Mouse (Mus musculus): Measurements from ENCODE around the gene Foxo1. TPM values are rescaled to one million over a fixed set of nuclear protein-coding genes. Genes with fewer than 3 reads are reported as not detected.

Gene Foxo1
- polyA plus RNA-seq, 1 experiment from 2014 or later, result 2.3 TPM

DNA sequence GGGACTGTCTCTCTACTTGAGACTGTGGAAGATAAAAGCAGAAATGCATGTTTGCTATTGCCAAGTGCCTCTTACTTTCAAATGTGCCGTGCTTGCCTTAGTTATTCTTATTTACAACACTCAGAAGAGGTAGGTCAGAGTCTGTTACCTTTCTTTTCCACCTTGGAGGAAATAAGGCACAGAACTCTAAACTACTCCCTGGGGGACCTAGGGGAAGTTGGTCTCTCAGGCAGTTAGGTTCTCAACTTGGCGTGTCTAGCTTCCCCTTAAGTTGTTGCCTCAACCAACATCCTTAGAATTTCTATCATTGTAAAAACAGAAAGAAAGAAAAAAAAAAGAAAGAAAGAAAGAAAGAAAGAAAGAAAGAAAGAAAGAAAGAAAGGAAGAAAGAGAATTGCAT lies 124.4 kb downstream of the Foxo1 start:
- no peak for ATAC-seq
- Histone ChIP-seq H3K4me1 (ENCODE audit: control insufficient read depth, insufficient read depth, low read depth, low read length) (no peaks in the 10 kb centered on the region), H3K4me3 (ENCODE audit: low read length) (no peak overlapping the region), H3K9me3 (ENCODE audit: control insufficient read depth, low read length) (no peaks in the 10 kb centered on the region), H3K27me3 (replicated peaks; ENCODE audit: control insufficient read depth, insufficient read depth, low read length) (no peaks in the 10 kb centered on the region; the same call in 1 of the 2 replicates), H3K27ac (ENCODE audit: low read depth, low read length) (no peak overlapping the region), H3K4me2 (ENCODE audit: low read length) (no peak overlapping the region), H3K36me3 (ENCODE audit: control insufficient read depth, insufficient read depth, low read length) (no peaks in the 10 kb centered on the region), H3K9ac (ENCODE audit: low read depth, low read length) (no peak overlapping the region)
- 86% methylated on average over 2 of the region's 2 CpGs for WGBS

- ATAC-seq, result no peak
- H3K4me1 ChIP-seq (ENCODE audit: control insufficient read depth, insufficient read depth, low read depth, low read length), result no peaks in the 10 kb centered on the region
- no peak overlapping the region for H3K27ac ChIP-seq (ENCODE audit: low read depth, low read length)
- H3K4me3 ChIP-seq (ENCODE audit: low read length), result no peak overlapping the region
- WGBS, result 84% methylated on average over 10 of the region's 10 CpGs
- no peak overlapping the region for H3K9ac ChIP-seq (ENCODE audit: low read depth, low read length)
- H3K27me3 ChIP-seq (replicated peaks; ENCODE audit: control insufficient read depth, insufficient read depth, low read length), result no peaks in the 10 kb centered on the region; the same call in 1 of the 2 replicates
- H3K9me3 ChIP-seq (ENCODE audit: control insufficient read depth, low read length), result no peaks in the 10 kb centered on the region
- H3K36me3 ChIP-seq (ENCODE audit: control insufficient read depth, insufficient read depth, low read length), result no peaks in the 10 kb centered on the region
- no peak overlapping the region for H3K4me2 ChIP-seq (ENCODE audit: low read length)
These were observed 125.0 kb downstream of the Foxo1 start for GRCm38 (mm10) chr3:52393171-52393570.

DNA sequence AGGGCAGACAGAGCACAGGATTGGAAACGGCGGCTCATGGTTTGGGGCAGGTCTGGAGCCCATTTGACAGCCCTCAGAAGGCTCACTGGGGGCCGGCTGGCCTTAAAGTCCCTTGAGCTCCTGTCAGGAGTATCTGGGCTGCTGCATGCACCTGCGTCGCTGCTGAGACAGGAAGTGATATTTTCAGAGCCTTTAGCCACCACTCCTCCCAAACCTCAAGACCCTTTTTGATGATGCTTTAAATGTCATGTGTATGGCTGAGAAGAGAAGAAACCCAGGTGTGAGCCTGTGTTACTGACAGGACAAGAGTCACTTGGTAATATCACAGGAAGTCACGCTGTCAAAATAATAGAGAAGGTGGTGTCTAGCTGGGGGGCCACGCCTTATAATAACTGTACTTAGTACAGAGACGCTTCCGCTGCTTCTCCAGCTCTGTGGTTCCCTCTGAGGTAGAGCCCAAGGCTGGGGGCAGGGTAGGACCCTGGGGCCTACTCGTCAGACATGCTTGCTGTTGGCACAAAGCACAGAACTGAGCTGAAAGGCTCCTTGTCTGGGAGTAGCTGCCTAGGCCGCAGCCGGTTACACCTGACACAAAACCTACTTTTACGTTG lies 128.1 kb downstream of the Foxo1 start:
- no peak overlapping the region for H3K4me2 ChIP-seq (ENCODE audit: low read length)
- no peak for ATAC-seq
- no peak overlapping the region for H3K4me3 ChIP-seq (ENCODE audit: low read length)
- no peaks in the 10 kb centered on the region for H3K9me3 ChIP-seq (ENCODE audit: control insufficient read depth, low read length)
- H3K27me3 ChIP-seq (replicated peaks; ENCODE audit: control insufficient read depth, insufficient read depth, low read length), result no peaks in the 10 kb centered on the region
- H3K27ac ChIP-seq (ENCODE audit: low read depth, low read length), result no peak overlapping the region
- no peaks in the 10 kb centered on the region for H3K36me3 ChIP-seq (ENCODE audit: control insufficient read depth, insufficient read depth, low read length)
- H3K9ac ChIP-seq (ENCODE audit: low read depth, low read length), result no peak overlapping the region
- 91% methylated on average over 13 of the region's 13 CpGs for whole genome bisulfite sequencing
- H3K4me1 ChIP-seq (ENCODE audit: control insufficient read depth, insufficient read depth, low read depth, low read length), result peaks cover 6% of the 10 kb centered on the region

DNA sequence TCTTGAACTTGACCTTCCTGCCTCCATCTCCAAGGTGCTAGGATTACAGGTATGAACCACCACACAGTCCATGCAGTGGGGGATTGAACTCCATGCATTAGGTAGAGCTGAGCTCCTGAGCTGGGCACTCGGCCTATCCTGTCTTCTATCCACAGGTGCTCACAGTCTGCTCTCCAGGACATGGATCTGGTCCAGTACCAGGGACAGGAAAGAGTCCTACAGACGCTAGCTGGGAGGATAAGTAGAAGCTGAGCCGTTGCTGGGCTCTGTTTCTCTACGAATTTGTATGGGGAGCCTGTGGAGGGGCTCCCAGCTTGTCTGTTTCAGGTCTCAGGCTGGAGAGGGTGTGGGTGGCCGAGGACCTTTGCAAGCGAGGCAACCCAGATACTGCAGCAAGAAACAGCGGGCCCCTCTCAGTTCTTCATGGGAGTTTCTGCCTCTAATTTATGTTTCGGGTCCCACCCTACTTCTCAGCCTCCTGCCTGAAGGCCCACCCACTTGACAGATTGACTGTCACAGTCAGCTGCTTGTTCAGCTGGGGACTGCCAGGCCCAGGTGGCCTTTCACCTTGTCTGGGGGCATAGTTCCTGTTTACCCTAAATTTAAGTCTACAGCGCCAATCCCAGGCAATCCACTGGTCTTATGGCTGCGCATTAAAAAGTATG lies 128.9 kb downstream of the Foxo1 start:
- Histone ChIP-seq H3K27ac (ENCODE audit: low read depth, low read length) (no peak overlapping the region), H3K27me3 (replicated peaks; ENCODE audit: control insufficient read depth, insufficient read depth, low read length) (no peaks in the 10 kb centered on the region), H3K4me2 (ENCODE audit: low read length) (no peak overlapping the region), H3K4me1 (ENCODE audit: control insufficient read depth, insufficient read depth, low read depth, low read length) (peaks cover 12% of the 10 kb centered on the region), H3K9me3 (ENCODE audit: control insufficient read depth, low read length) (no peaks in the 10 kb centered on the region), H3K4me3 (ENCODE audit: low read length) (no peak overlapping the region), H3K9ac (ENCODE audit: low read depth, low read length) (no peak overlapping the region), H3K36me3 (ENCODE audit: control insufficient read depth, insufficient read depth, low read length) (no peaks in the 10 kb centered on the region)
- 82% methylated on average over 10 of the region's 10 CpGs for WGBS
- ATAC-seq, result no peak

GRCm38 (mm10) chr3:52397961-52398360 lies 129.8 kb downstream of the Foxo1 start:
- no peak for ATAC-seq
- Histone ChIP-seq H3K4me2 (ENCODE audit: low read length) (no peak overlapping the region), H3K4me3 (ENCODE audit: low read length) (no peak overlapping the region), H3K27ac (ENCODE audit: low read depth, low read length) (no peak overlapping the region), H3K4me1 (ENCODE audit: control insufficient read depth, insufficient read depth, low read depth, low read length) (peaks cover 12% of the 10 kb centered on the region), H3K27me3 (replicated peaks; ENCODE audit: control insufficient read depth, insufficient read depth, low read length) (no peaks in the 10 kb centered on the region; the same call in 1 of the 2 replicates), H3K9me3 (ENCODE audit: control insufficient read depth, low read length) (peaks cover 2% of the 10 kb centered on the region; the same call in 1 of the 2 replicates), H3K36me3 (ENCODE audit: control insufficient read depth, insufficient read depth, low read length) (no peaks in the 10 kb centered on the region), H3K9ac (ENCODE audit: low read depth, low read length) (no peak overlapping the region)
- WGBS, result 81% methylated on average over 8 of the region's 8 CpGs

- Histone ChIP-seq H3K9ac (ENCODE audit: low read depth, low read length) (peak overlapping the region; percentile 37; the same call in 1 of the 2 replicates), H3K36me3 (ENCODE audit: control insufficient read depth, insufficient read depth, low read length) (no peaks in the 10 kb centered on the region), H3K4me3 (ENCODE audit: low read length) (peak overlapping the region; percentile 35), H3K4me2 (ENCODE audit: low read length) (peak overlapping the region; percentile 68), H3K4me1 (ENCODE audit: control insufficient read depth, insufficient read depth, low read depth, low read length) (peaks cover 12% of the 10 kb centered on the region), H3K9me3 (ENCODE audit: control insufficient read depth, low read length) (peaks cover 3% of the 10 kb centered on the region; the same call in 1 of the 2 replicates), H3K27me3 (replicated peaks; ENCODE audit: control insufficient read depth, insufficient read depth, low read length) (no peaks in the 10 kb centered on the region; the same call in 1 of the 2 replicates), H3K27ac (ENCODE audit: low read depth, low read length) (peak overlapping the region; percentile 39; the same call in 1 of the 2 replicates)
- 18% methylated on average over 19 of the region's 19 CpGs for WGBS
- ATAC-seq, result no peak
These were observed 132.4 kb downstream of the Foxo1 start for GRCm38 (mm10) chr3:52400284-52401161.

DNA sequence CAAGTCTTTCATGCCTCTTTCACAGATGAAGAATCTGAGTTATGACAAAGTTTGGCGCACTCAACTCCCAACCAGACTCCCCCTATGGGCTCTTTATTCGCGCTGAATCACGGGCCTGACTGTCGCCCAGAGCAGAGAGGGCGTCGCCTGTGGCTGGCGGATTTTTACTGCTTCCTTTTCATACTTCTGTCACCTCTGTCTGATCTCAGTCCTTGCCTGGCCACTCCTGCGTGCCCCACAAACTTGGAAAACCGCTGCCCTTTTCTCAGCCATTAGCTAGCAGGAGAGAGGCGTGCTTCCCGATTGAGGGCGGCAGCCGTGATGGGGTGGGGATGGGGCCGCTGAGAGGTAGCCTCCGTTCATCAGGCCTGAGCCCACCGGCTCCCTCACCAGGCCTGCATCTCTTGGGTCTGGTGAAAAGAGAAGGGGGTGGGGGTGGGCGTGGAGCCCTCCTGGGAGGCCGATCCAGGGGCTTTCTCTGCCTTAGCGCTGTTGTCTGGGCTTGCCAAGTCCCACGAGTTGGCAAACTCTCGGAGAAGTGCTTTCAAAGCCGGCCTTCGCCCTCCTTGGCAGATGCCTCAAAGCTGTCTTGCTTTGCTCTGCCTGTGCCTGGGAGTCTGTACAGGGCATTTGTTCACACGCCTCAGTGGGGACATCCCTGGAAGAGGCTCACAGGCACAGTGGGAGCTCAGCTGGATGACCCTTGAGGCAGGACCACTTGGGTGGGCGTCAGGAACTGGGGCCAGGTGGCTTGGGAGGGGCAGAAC lies 133.2 kb downstream of the Foxo1 start:
- Histone ChIP-seq H3K4me2 (ENCODE audit: low read length) (peak overlapping the region; percentile 68), H3K4me3 (ENCODE audit: low read length) (peak overlapping the region; percentile 35), H3K9me3 (ENCODE audit: control insufficient read depth, low read length) (peaks cover 3% of the 10 kb centered on the region; the same call in 1 of the 2 replicates), H3K4me1 (ENCODE audit: control insufficient read depth, insufficient read depth, low read depth, low read length) (peaks cover 12% of the 10 kb centered on the region), H3K9ac (ENCODE audit: low read depth, low read length) (peak overlapping the region; percentile 37), H3K36me3 (ENCODE audit: control insufficient read depth, insufficient read depth, low read length) (no peaks in the 10 kb centered on the region), H3K27me3 (replicated peaks; ENCODE audit: control insufficient read depth, insufficient read depth, low read length) (no peaks in the 10 kb centered on the region; the same call in 1 of the 2 replicates), H3K27ac (ENCODE audit: low read depth, low read length) (peak overlapping the region; percentile 39; the same call in 1 of the 2 replicates)
- ATAC-seq, result peak; percentile 94
- 2% methylated on average over 26 of the region's 26 CpGs for WGBS
